Mouse (Mus musculus): ENCODE data around the gene Zfp646.

GRCm38 (mm10) chr7:127901772-127902171 lies 25.8 kb downstream of the Zfp646 start:
- TF ChIP-seq FOSL1 (IDR thresholded peaks at IDR 0.05; ENCODE audit: insufficient read depth, low read length, poor library complexity, severe bottlenecking) (no peak), CTCF (IDR thresholded peaks at IDR 0.05; ENCODE audit: control insufficient read depth, insufficient read depth, insufficient read length) (no peak)
